In genomic region chr3:149217916-149218803, GRCm38 (mm10) we compare ENCODE assay signal across 12 mouse cellular contexts.
DNase-seq lines count a peak whose midpoint lies in the region; ATAC-seq and TF ChIP-seq lines count a peak whose summit lies in the region.
"Had no signal": no experiment of that assay in that cellular context is flagged by ENCODE, and none has a peak within 500 bp of the region (broad histone marks: within the 10 kb centered on the region; RNA-seq: fewer than 3 reads in every experiment).

No protein-coding gene starts in this region.

- no peak for ATAC-seq in cerebellum, adult (ENCODE audit: insufficient number of reproducible peaks, low FRiP score, low TSS enrichment)
- ATAC-seq in kidney, embryonic 14.5 days (ENCODE audit: low FRiP score, low TSS enrichment), result no peak
- no peak for ATAC-seq in lung, postnatal 0 days
- ATAC-seq in liver, postnatal 0 days, result no peak
- ATAC-seq in frontal cortex, adult (ENCODE audit: low TSS enrichment), result no peak

- no peak overlapping the region for H3K4me2 ChIP-seq in kidney, embryonic 14.5 days (replicated peaks; ENCODE audit: low read depth, low read length)
- H3K4me2 ChIP-seq in lung, postnatal 0 days (replicated peaks; ENCODE audit: low read depth, low read length), result no peak overlapping the region
- H3K4me2 ChIP-seq in liver, postnatal 0 days (ENCODE audit: low read depth, low read length), result no peak overlapping the region
- H3K4me2 ChIP-seq: embryonic facial prominence, embryonic 12.5 days; neural tube, embryonic 13.5 days had no signal

- no peaks in the 10 kb centered on the region for H3K9me3 ChIP-seq in kidney, embryonic 14.5 days (ENCODE audit: control insufficient read depth, low read length)
- H3K9me3 ChIP-seq in lung, postnatal 0 days (ENCODE audit: low read length), result no peaks in the 10 kb centered on the region
- H3K9me3 ChIP-seq in liver, postnatal 0 days (ENCODE audit: low read length), result no peaks in the 10 kb centered on the region
- H3K9me3 ChIP-seq: embryonic facial prominence, embryonic 12.5 days; neural tube, embryonic 13.5 days had no signal

- whole genome bisulfite sequencing in kidney, adult 2 months, result 76% methylated on average over 9 of the region's 9 CpGs
- 92% methylated on average over 9 of the region's 9 CpGs for WGBS in kidney, embryonic 14.5 days
- WGBS in lung, postnatal 0 days, result 63% methylated on average over 9 of the region's 9 CpGs
- 75% methylated on average over 9 of the region's 9 CpGs for WGBS in liver, postnatal 0 days (ENCODE audit: insufficient replicate concordance)

- H3K4me1 ChIP-seq in kidney, adult 2 months (ENCODE audit: control insufficient read depth, insufficient read depth, low read length), result peaks cover 31% of the 10 kb centered on the region
- peaks cover 16% of the 10 kb centered on the region for H3K4me1 ChIP-seq in kidney, embryonic 14.5 days (ENCODE audit: control insufficient read depth, insufficient read depth, low read length)
- peaks cover 16% of the 10 kb centered on the region; the same call in 1 of the 2 replicates for H3K4me1 ChIP-seq in lung, postnatal 0 days (ENCODE audit: insufficient read depth, low read depth, low read length)
- H3K4me1 ChIP-seq in liver, postnatal 0 days (ENCODE audit: insufficient read depth), result peaks cover 8% of the 10 kb centered on the region; the same call in 1 of the 2 replicates

- DNase-seq in cerebellum, postnatal 10 days, result peak; percentile 29 to 41
- peak; percentile 38 for DNase-seq in kidney, adult 2 months
- no peak for DNase-seq in lung, postnatal 0 days (ENCODE audit: low spot score)
- DNase-seq in lung, postnatal 25 days (ENCODE audit: low spot score), result no peak
- DNase-seq in liver, postnatal 0 days, result no peak
- DNase-seq: cerebellum, adult 18-20 months; spleen, adult 18-20 months had no signal

- no peaks in the 10 kb centered on the region for H3K27me3 ChIP-seq in kidney, adult 2 months (replicated peaks; ENCODE audit: control insufficient read depth, insufficient read depth, low read length)
- H3K27me3 ChIP-seq in kidney, embryonic 14.5 days (ENCODE audit: control insufficient read depth, insufficient read depth, low read length), result no peaks in the 10 kb centered on the region
- H3K27me3 ChIP-seq in lung, postnatal 0 days (replicated peaks; ENCODE audit: insufficient read depth, low read length), result no peaks in the 10 kb centered on the region
- H3K27me3 ChIP-seq in liver, postnatal 0 days (ENCODE audit: insufficient read depth, low read length), result no peaks in the 10 kb centered on the region
- H3K27me3 ChIP-seq: embryonic facial prominence, embryonic 12.5 days had no signal

- peak; percentile 49 for TF ChIP-seq CTCF in kidney, adult 2 months (conservative IDR thresholded peaks at IDR 0.05; ENCODE audit: insufficient read depth, insufficient read length, low read depth, low read length)
- peak; percentile 46 for TF ChIP-seq CTCF in lung, postnatal 0 days (IDR thresholded peaks at IDR 0.05)
- TF ChIP-seq CTCF in liver, postnatal 0 days (IDR thresholded peaks at IDR 0.05; ENCODE audit: low read depth), result peak; percentile 38; the same call in 1 of the 2 replicates

- no peak overlapping the region for H3K4me3 ChIP-seq in kidney, adult 2 months (ENCODE audit: insufficient read depth, low read depth, low read length)
- H3K4me3 ChIP-seq in kidney, embryonic 14.5 days (ENCODE audit: low read length), result no peak overlapping the region
- no peak overlapping the region for H3K4me3 ChIP-seq in lung, postnatal 0 days (ENCODE audit: low read depth, low read length)
- no peak overlapping the region for H3K4me3 ChIP-seq in liver, postnatal 0 days (ENCODE audit: low read depth, low read length)
- H3K4me3 ChIP-seq: embryonic facial prominence, embryonic 12.5 days; neural tube, embryonic 13.5 days had no signal

- no peak overlapping the region for H3K9ac ChIP-seq in kidney, embryonic 14.5 days (ENCODE audit: low read depth, low read length)
- no peak overlapping the region for H3K9ac ChIP-seq in lung, postnatal 0 days (replicated peaks; ENCODE audit: low read depth)
- H3K9ac ChIP-seq in liver, postnatal 0 days (replicated peaks), result no peak overlapping the region
- H3K9ac ChIP-seq: embryonic facial prominence, embryonic 12.5 days; neural tube, embryonic 13.5 days had no signal

- TF ChIP-seq EP300 in lung, postnatal 0 days (IDR thresholded peaks at IDR 0.05), result no peak
- no peak for TF ChIP-seq EP300 in liver, postnatal 0 days (IDR thresholded peaks at IDR 0.05; ENCODE audit: low read depth)

- no peak overlapping the region for H3K27ac ChIP-seq in kidney, adult 2 months (ENCODE audit: insufficient read depth, low read depth, low read length)
- H3K27ac ChIP-seq in kidney, embryonic 14.5 days (ENCODE audit: low read depth, low read length), result no peak overlapping the region
- H3K27ac ChIP-seq in lung, postnatal 0 days (ENCODE audit: low read length), result no peak overlapping the region
- H3K27ac ChIP-seq in liver, postnatal 0 days (ENCODE audit: low read depth), result no peak overlapping the region
- H3K27ac ChIP-seq: embryonic facial prominence, embryonic 12.5 days; neural tube, embryonic 13.5 days had no signal

- no peak for TF ChIP-seq POLR2A in kidney, adult 2 months (IDR thresholded peaks at IDR 0.05; ENCODE audit: low read depth, low read length)

- no peaks in the 10 kb centered on the region for H3K36me3 ChIP-seq in kidney, adult 2 months (ENCODE audit: control insufficient read depth, insufficient read depth, low read length)
- no peaks in the 10 kb centered on the region for H3K36me3 ChIP-seq in kidney, embryonic 14.5 days (ENCODE audit: control insufficient read depth, insufficient read depth, low read length)
- no peaks in the 10 kb centered on the region for H3K36me3 ChIP-seq in lung, postnatal 0 days (ENCODE audit: insufficient read depth, low read length)
- H3K36me3 ChIP-seq in liver, postnatal 0 days (replicated peaks; ENCODE audit: insufficient read depth, low read length), result no peaks in the 10 kb centered on the region
- H3K36me3 ChIP-seq: embryonic facial prominence, embryonic 12.5 days; neural tube, embryonic 13.5 days had no signal

Comparison
In these comparisons a context has a peak if more than half of its experiments do, and no peak if none do; other contexts are left out.
1. DNase-seq: peak in cerebellum, postnatal 10 days (2 of 2) and kidney, adult 2 months (single experiment); none in lung, postnatal 0 days (single experiment), lung, postnatal 25 days (single experiment) and liver, postnatal 0 days (single experiment).
2. Peak in every context shown above with its lines, with median percentiles within 50 percentile points of each other: CTCF ChIP-seq.